9 mouse cellular contexts compared by ENCODE assay signal in genomic region chr2:18585564-18586336, GRCm38 (mm10).
DNase-seq lines count a peak whose midpoint lies in the region; ATAC-seq and TF ChIP-seq lines count a peak whose summit lies in the region.
"Had no signal": no experiment of that assay in that cellular context is flagged by ENCODE, and none has a peak within 500 bp of the region (broad histone marks: within the 10 kb centered on the region; RNA-seq: fewer than 3 reads in every experiment).

No protein-coding gene starts in this region.

- 36% methylated on average over 9 of the region's 9 CpGs for WGBS in liver, adult 2 months
- WGBS in forebrain, embryonic 16.5 days = 42% methylated on average over 9 of the region's 9 CpGs

- TF ChIP-seq POLR2A in liver, adult 2 months (IDR thresholded peaks at IDR 0.05; ENCODE audit: extremely low read depth, insufficient read depth, low read length) = no peak

- H3K9me3 ChIP-seq in forebrain, embryonic 16.5 days (ENCODE audit: control insufficient read depth, low read length) = no peaks in the 10 kb centered on the region

- H3K4me3 ChIP-seq in liver, adult 2 months (ENCODE audit: insufficient read depth, low read depth, low read length) = no peak overlapping the region
- H3K4me3 ChIP-seq in forebrain, embryonic 16.5 days (replicated peaks; ENCODE audit: low read length) = no peak overlapping the region

- H3K27me3 ChIP-seq in liver, adult 2 months (ENCODE audit: control insufficient read depth, insufficient read depth, low read length) = no peaks in the 10 kb centered on the region
- H3K27me3 ChIP-seq in forebrain, embryonic 16.5 days (replicated peaks; ENCODE audit: control insufficient read depth, insufficient read depth, low read length) = no peaks in the 10 kb centered on the region

- no peak overlapping the region for H3K27ac ChIP-seq in liver, adult 2 months (replicated peaks; ENCODE audit: insufficient read depth, low read depth, low read length)
- H3K27ac ChIP-seq in forebrain, embryonic 16.5 days (ENCODE audit: low read length) = no peak overlapping the region

- intact Hi-C loops in heart, postnatal 25 days (cut with DNase I) = loop anchor here (2.0 to 10.0 kb wide), 7 partner anchors 87 to 692 kb away; partner anchors contain the start of genes 4930426L09Rik, Commd3, Dnajc1 and Mllt10

- no peak overlapping the region for H3K4me2 ChIP-seq in forebrain, embryonic 16.5 days (ENCODE audit: low read length)

- DNase-seq in heart, postnatal 4 days = peak; percentile 7
- no peak for DNase-seq in heart, postnatal 25 days (ENCODE audit: low spot score)
- DNase-seq in CD4-positive helper T cell, adult 2 months (ENCODE audit: low read depth, low spot score) = peak; percentile 11
- DNase-seq in c-Kit-positive CD71-positive TER-119-negative erythroid progenitor cells, embryonic 14.5 days (ENCODE audit: low read depth) = peak; percentile 42
- DNase-seq in liver, adult 2 months (ENCODE audit: extremely low read depth, low read depth, low spot score) = peak; percentile 79
- no peak for DNase-seq in frontal cortex, postnatal 14 days (ENCODE audit: low spot score in 2 of 2)
- DNase-seq in layer of hippocampus, postnatal 25 days (ENCODE audit: extremely low spot score in 1 of 2, low spot score in 1 of 2) = no peak
- DNase-seq: kidney, adult 11 months had no signal

- no peak overlapping the region for H3K9ac ChIP-seq in liver, adult 2 months (ENCODE audit: low read depth, low read length)
- H3K9ac ChIP-seq in forebrain, embryonic 16.5 days (replicated peaks; ENCODE audit: low read depth, low read length) = no peak overlapping the region

- no peaks in the 10 kb centered on the region for H3K79me2 ChIP-seq in liver, adult 2 months (ENCODE audit: control insufficient read depth, insufficient read depth, low read length)

- no peaks in the 10 kb centered on the region for H3K4me1 ChIP-seq in liver, adult 2 months (ENCODE audit: control insufficient read depth, insufficient read depth, low read length)
- H3K4me1 ChIP-seq in forebrain, embryonic 16.5 days (replicated peaks; ENCODE audit: control insufficient read depth, insufficient read depth, low read length) = peaks cover 2% of the 10 kb centered on the region; the same call in 1 of the 2 replicates

- TF ChIP-seq CTCF in liver, adult 2 months (IDR thresholded peaks at IDR 0.05; ENCODE audit: low read depth, low read length) = peak; percentile 73

- ATAC-seq in forebrain, embryonic 16.5 days = no peak

- no peaks in the 10 kb centered on the region for H3K36me3 ChIP-seq in liver, adult 2 months (ENCODE audit: control insufficient read depth, insufficient read depth, low read length)
- H3K36me3 ChIP-seq in forebrain, embryonic 16.5 days (ENCODE audit: control insufficient read depth, insufficient read depth) = no peaks in the 10 kb centered on the region

Comparison
In these comparisons a context has a peak if more than half of its experiments do, and no peak if none do; other contexts are left out.
1. DNase-seq: peak in heart, postnatal 4 days (single experiment), CD4-positive helper T cell, adult 2 months (single experiment), c-Kit-positive CD71-positive TER-119-negative erythroid progenitor cells, embryonic 14.5 days (single experiment) and liver, adult 2 months (single experiment); none in heart, postnatal 25 days (single experiment), frontal cortex, postnatal 14 days (0 of 2) and layer of hippocampus, postnatal 25 days (0 of 2).